In genomic region chr2:156584154-156584796, GRCm38 (mm10) we compare ENCODE assay signal across 8 mouse cellular contexts. TPM values are rescaled to one million over a fixed set of nuclear protein-coding genes. Genes with fewer than 3 reads are reported as not detected.
DNase-seq lines count a peak whose midpoint lies in the region; ATAC-seq and TF ChIP-seq lines count a peak whose summit lies in the region.

No protein-coding gene starts in this region.

- TF ChIP-seq CTCF in ES-Bruce4 (IDR thresholded peaks at IDR 0.05; ENCODE audit: low read depth, low read length): peak; percentile 71

- H3K36me3 ChIP-seq in ES-Bruce4 (ENCODE audit: control insufficient read depth, insufficient read depth, low read length, poor library complexity, severe bottlenecking): no peaks in the 10 kb centered on the region
- no peaks in the 10 kb centered on the region for H3K36me3 ChIP-seq in hindbrain, embryonic 12.5 days

- ATAC-seq in hindbrain, embryonic 12.5 days (ENCODE audit: low FRiP score): 0 out of 2 replicates have a peak, but pooled peaks have one; percentile 10
- no peak for ATAC-seq in megakaryocyte-erythroid progenitor cell, adult 5-6 weeks (replicated peaks; ENCODE audit: low FRiP score, low TSS enrichment, poor library complexity, severe bottlenecking)

- H3K4me1 ChIP-seq in ES-Bruce4 (ENCODE audit: control insufficient read depth, insufficient read depth, low read length): no peaks in the 10 kb centered on the region
- peaks cover 17% of the 10 kb centered on the region for H3K4me1 ChIP-seq in hindbrain, embryonic 12.5 days

- no peak overlapping the region for H3K9ac ChIP-seq in ES-Bruce4 (ENCODE audit: low read depth, poor library complexity, severe bottlenecking)
- H3K9ac ChIP-seq in hindbrain, embryonic 12.5 days: no peak overlapping the region

- DNase-seq in left cerebral cortex, adult 18-20 months (ENCODE audit: low spot score in 2 of 2): peak; percentile 36 to 40
- no peak for DNase-seq in left cerebral cortex, adult 11 months (ENCODE audit: low spot score)
- DNase-seq in cerebellum, adult 18-20 months: peak; percentile 70 to 73
- DNase-seq in naive thymus-derived CD4-positive, alpha-beta T cell, adult 2 months (ENCODE audit: low read depth): peak; percentile 21
- no peak for DNase-seq in adrenal gland, postnatal 14 days

- 65% methylated on average over 11 of the region's 11 CpGs for WGBS in hindbrain, embryonic 12.5 days

- no peaks in the 10 kb centered on the region for H3K9me3 ChIP-seq in ES-Bruce4 (replicated peaks; ENCODE audit: control insufficient read depth, insufficient read depth, low read length, poor library complexity, severe bottlenecking)
- H3K9me3 ChIP-seq in hindbrain, embryonic 12.5 days (replicated peaks): no peaks in the 10 kb centered on the region

- H3K4me3 ChIP-seq in ES-Bruce4 (ENCODE audit: low read depth, low read length): no peak overlapping the region
- H3K4me3 ChIP-seq in hindbrain, embryonic 12.5 days: no peak overlapping the region

- H3K4me2 ChIP-seq in hindbrain, embryonic 12.5 days (replicated peaks): peak overlapping the region; percentile 44; the same call in 1 of the 2 replicates

- no peak overlapping the region for H3K27ac ChIP-seq in ES-Bruce4 (ENCODE audit: insufficient read depth, low read length)
- 0 out of 2 replicates have a peak overlapping the region, but pooled peaks have one; percentile 1 for H3K27ac ChIP-seq in hindbrain, embryonic 12.5 days

- TF ChIP-seq EP300 in ES-Bruce4 (IDR thresholded peaks at IDR 0.05; ENCODE audit: insufficient read depth, low read depth, low read length): no peak

- TF ChIP-seq POLR2A in ES-Bruce4 (IDR thresholded peaks at IDR 0.05; ENCODE audit: insufficient read depth, low read length): no peak

- no peaks in the 10 kb centered on the region for H3K27me3 ChIP-seq in ES-Bruce4 (ENCODE audit: control insufficient read depth, insufficient read depth, low read length, poor library complexity, severe bottlenecking)
- H3K27me3 ChIP-seq in hindbrain, embryonic 12.5 days: no peaks in the 10 kb centered on the region

RNA-seq across cellular contexts. Expression of gene Dlgap4, which starts 29.2 kb away (rescaled TPM):
- total RNA-seq in left cerebral cortex, adult 18-20 months (2021): 100 to 1,000 TPM; 215 to 219 TPM
- polyA plus RNA-seq in ES-Bruce4 (2011; ENCODE audit: insufficient read depth, insufficient read length, low read depth, missing spikeins): 60.6 and 79.3 TPM in 2 replicates
- polyA plus RNA-seq in hindbrain, embryonic 12.5 days (2016; fragmentation: Nextera tagmentation; extraction: Ambion mirVana): 202 and 215 TPM in 2 replicates
- 9.0 and 23.4 TPM in 2 replicates for total RNA-seq in megakaryocyte-erythroid progenitor cell, adult 5-6 weeks (2014; fragmentation: Nextera tagmentation)
- total RNA-seq in megakaryocyte-erythroid progenitor cell, adult 5-6 weeks (2017): 4.0 and 10.9 TPM in 2 replicates
- total RNA-seq in adrenal gland, postnatal 14 days (2021): 39.3 and 51.3 TPM in 2 replicates

RNA-seq across cellular contexts. Expression of gene Aar2, which starts 36.9 kb away (rescaled TPM):
- 10 to 100 TPM; 35.8 to 38.4 TPM for total RNA-seq in left cerebral cortex, adult 18-20 months (2021)
- 16.4 and 22.5 TPM in 2 replicates for polyA plus RNA-seq in ES-Bruce4 (2011; ENCODE audit: insufficient read depth, insufficient read length, low read depth, missing spikeins)
- 43.6 and 48.9 TPM in 2 replicates for polyA plus RNA-seq in hindbrain, embryonic 12.5 days (2016; fragmentation: Nextera tagmentation; extraction: Ambion mirVana)
- 20.2 and 21.2 TPM in 2 replicates for total RNA-seq in megakaryocyte-erythroid progenitor cell, adult 5-6 weeks (2014; fragmentation: Nextera tagmentation)
- 8.3 and 16.9 TPM in 2 replicates for total RNA-seq in megakaryocyte-erythroid progenitor cell, adult 5-6 weeks (2017)
- 26.5 and 28.1 TPM in 2 replicates for total RNA-seq in adrenal gland, postnatal 14 days (2021)

Comparison
In these comparisons a context has a peak if more than half of its experiments do, and no peak if none do; other contexts are left out.
1. DNase-seq: peak in left cerebral cortex, adult 18-20 months (2 of 2), cerebellum, adult 18-20 months (2 of 2) and naive thymus-derived CD4-positive, alpha-beta T cell, adult 2 months (single experiment); none in left cerebral cortex, adult 11 months (single experiment) and adrenal gland, postnatal 14 days (single experiment).